ENCODE assay signal across 11 mouse cellular contexts in genomic region chr11:4803426-4803825, GRCm38 (mm10). TPM values are rescaled to one million over a fixed set of nuclear protein-coding genes. Genes with fewer than 3 reads are reported as not detected.
A peak's percentile ranks its signal among the peaks of the same experiment; 100 is the strongest.
DNase-seq lines count a peak whose midpoint lies in the region; ATAC-seq lines count a peak whose summit lies in the region.
"Had no signal": no experiment of that assay in that cellular context is flagged by ENCODE, and none has a peak within 500 bp of the region (broad histone marks: within the 10 kb centered on the region; RNA-seq: fewer than 3 reads in every experiment).

No protein-coding gene starts in this region.

- H3K9ac ChIP-seq in heart, embryonic 15.5 days: no peak overlapping the region
- no peak overlapping the region for H3K9ac ChIP-seq in embryonic facial prominence, embryonic 15.5 days
- H3K9ac ChIP-seq: lung, embryonic 15.5 days had no signal

- peaks cover 14% of the 10 kb centered on the region; the same call in 1 of the 2 replicates for H3K4me1 ChIP-seq in heart, embryonic 15.5 days (replicated peaks)
- peaks cover 25% of the 10 kb centered on the region for H3K4me1 ChIP-seq in heart, embryonic 10.5 days
- peaks cover 8% of the 10 kb centered on the region for H3K4me1 ChIP-seq in embryonic facial prominence, embryonic 15.5 days
- H3K4me1 ChIP-seq: lung, embryonic 15.5 days had no signal

- no peaks in the 10 kb centered on the region for H3K9me3 ChIP-seq in heart, embryonic 15.5 days (replicated peaks)
- no peaks in the 10 kb centered on the region for H3K9me3 ChIP-seq in heart, embryonic 10.5 days
- H3K9me3 ChIP-seq in embryonic facial prominence, embryonic 15.5 days (replicated peaks): no peaks in the 10 kb centered on the region
- H3K9me3 ChIP-seq: lung, embryonic 15.5 days had no signal

- no peak overlapping the region for H3K4me3 ChIP-seq in heart, embryonic 15.5 days
- H3K4me3 ChIP-seq in heart, embryonic 10.5 days: no peak overlapping the region
- H3K4me3 ChIP-seq in embryonic facial prominence, embryonic 15.5 days (replicated peaks): no peak overlapping the region
- H3K4me3 ChIP-seq: lung, embryonic 15.5 days had no signal

- 66% methylated on average over 7 of the region's 7 CpGs for WGBS in heart, embryonic 15.5 days
- 68% methylated on average over 7 of the region's 7 CpGs for WGBS in heart, embryonic 10.5 days
- WGBS in embryonic facial prominence, embryonic 15.5 days: 53% methylated on average over 7 of the region's 7 CpGs

- no peak overlapping the region for H3K4me2 ChIP-seq in heart, embryonic 15.5 days
- no peak overlapping the region for H3K4me2 ChIP-seq in embryonic facial prominence, embryonic 15.5 days (replicated peaks)
- H3K4me2 ChIP-seq: lung, embryonic 15.5 days had no signal

- no peak for ATAC-seq in heart, embryonic 15.5 days (replicated peaks; ENCODE audit: insufficient number of reproducible peaks, insufficient read depth, low FRiP score, low read depth)
- ATAC-seq in embryonic facial prominence, embryonic 15.5 days (ENCODE audit: insufficient number of reproducible peaks, low FRiP score, low TSS enrichment, low read depth): no peak
- ATAC-seq in megakaryocyte progenitor cell, adult 5-6 weeks (replicated peaks; ENCODE audit: poor library complexity): 0 out of 2 replicates have a peak, but pooled peaks have one; percentile 37

- no peaks in the 10 kb centered on the region for H3K27me3 ChIP-seq in heart, embryonic 15.5 days
- H3K27me3 ChIP-seq in heart, embryonic 10.5 days (ENCODE audit: insufficient read depth, poor library complexity, severe bottlenecking): no peaks in the 10 kb centered on the region
- no peaks in the 10 kb centered on the region for H3K27me3 ChIP-seq in embryonic facial prominence, embryonic 15.5 days
- H3K27me3 ChIP-seq: lung, embryonic 15.5 days had no signal

- H3K36me3 ChIP-seq in heart, embryonic 15.5 days: peaks cover 14% of the 10 kb centered on the region
- peaks cover 29% of the 10 kb centered on the region for H3K36me3 ChIP-seq in heart, embryonic 10.5 days
- peaks cover 31% of the 10 kb centered on the region for H3K36me3 ChIP-seq in embryonic facial prominence, embryonic 15.5 days

- DNase-seq in heart, embryonic 10.5 days (ENCODE audit: low spot score): no peak
- peak; percentile 20 for DNase-seq in CD4-positive helper T cell, adult 2 months (ENCODE audit: low read depth, low spot score)
- no peak for DNase-seq in spleen, postnatal 36 days (ENCODE audit: low spot score in 2 of 2)
- DNase-seq in gastrocnemius, postnatal 25 days: no peak
- no peak for DNase-seq in cerebellum, adult 9-10 months

- peak overlapping the region; percentile 2; the same call in 1 of the 2 replicates for H3K27ac ChIP-seq in heart, embryonic 15.5 days
- no peak overlapping the region; the same call in 1 of the 2 replicates for H3K27ac ChIP-seq in heart, embryonic 10.5 days
- H3K27ac ChIP-seq in embryonic facial prominence, embryonic 15.5 days (replicated peaks): peak overlapping the region; percentile 61; the same call in 1 of the 2 replicates
- H3K27ac ChIP-seq: lung, embryonic 15.5 days had no signal

RNA-seq across cellular contexts. Expression of gene Nf2, which starts 45.9 kb away (rescaled TPM):
- 39.3 and 43.8 TPM in 2 replicates for polyA plus RNA-seq in heart, embryonic 15.5 days (2015; fragmentation: Nextera tagmentation; extraction: Ambion mirVana)
- 43.2 and 52.5 TPM in 2 replicates for polyA plus RNA-seq in heart, embryonic 10.5 days (2016; fragmentation: Nextera tagmentation; extraction: Ambion mirVana)
- 47.1 and 50.7 TPM in 2 replicates for polyA plus RNA-seq in embryonic facial prominence, embryonic 15.5 days (2015; fragmentation: Nextera tagmentation; extraction: Ambion mirVana)
- total RNA-seq in megakaryocyte progenitor cell, adult 5-6 weeks (2015): 17.4 and 17.9 TPM in 2 replicates
- total RNA-seq in megakaryocyte progenitor cell, adult 5-6 weeks (2017): 48.1 and 64.9 TPM in 2 replicates
- 10 to 100 TPM; 42.0 to 46.6 TPM for total RNA-seq in gastrocnemius, postnatal 25 days (2021)

RNA-seq across cellular contexts. Expression of gene Cabp7, which starts 56.8 kb away (rescaled TPM):
- 0.05 and 0.09 TPM in 2 replicates for polyA plus RNA-seq in heart, embryonic 15.5 days (2015; fragmentation: Nextera tagmentation; extraction: Ambion mirVana)
- 0.11 and 0.15 TPM in 2 replicates for polyA plus RNA-seq in heart, embryonic 10.5 days (2016; fragmentation: Nextera tagmentation; extraction: Ambion mirVana)
- polyA plus RNA-seq in embryonic facial prominence, embryonic 15.5 days (2015; fragmentation: Nextera tagmentation; extraction: Ambion mirVana): 0.09 and 0.28 TPM in 2 replicates
- not detected in 2 replicates for total RNA-seq in megakaryocyte progenitor cell, adult 5-6 weeks (2015)
- total RNA-seq in megakaryocyte progenitor cell, adult 5-6 weeks (2017): not detected in 2 replicates
- total RNA-seq in gastrocnemius, postnatal 25 days (2021): under 1 TPM; 0.64 to 0.80 TPM
- total RNA-seq: heart, postnatal 14 days had no signal
- polyA plus RNA-seq: large intestine, adult 2 months; lung, embryonic 15.5 days had no signal
